Mouse (Mus musculus) C2C12 (cell line): ENCODE data around the gene Acad10.

ENCODE experiments used
- CTCF ChIP-seq: IDR thresholded peaks from one replicate; pipeline ENCODE4 v1.5.1; 2011; ENCODE audit not compliant: control insufficient read depth, insufficient read depth, insufficient read length
- MYOD1 ChIP-seq: IDR thresholded peaks from one replicate; pipeline ENCODE4 v1.6.1; 2011; ENCODE audit warnings: low read depth; ENCODE audit not compliant: control insufficient read depth, insufficient read length
- USF1 ChIP-seq: IDR thresholded peaks from one replicate; pipeline ENCODE4 v1.6.1; 2011; ENCODE audit warnings: low read depth, mild to moderate bottlenecking, control low read depth, moderate library complexity

DNA sequence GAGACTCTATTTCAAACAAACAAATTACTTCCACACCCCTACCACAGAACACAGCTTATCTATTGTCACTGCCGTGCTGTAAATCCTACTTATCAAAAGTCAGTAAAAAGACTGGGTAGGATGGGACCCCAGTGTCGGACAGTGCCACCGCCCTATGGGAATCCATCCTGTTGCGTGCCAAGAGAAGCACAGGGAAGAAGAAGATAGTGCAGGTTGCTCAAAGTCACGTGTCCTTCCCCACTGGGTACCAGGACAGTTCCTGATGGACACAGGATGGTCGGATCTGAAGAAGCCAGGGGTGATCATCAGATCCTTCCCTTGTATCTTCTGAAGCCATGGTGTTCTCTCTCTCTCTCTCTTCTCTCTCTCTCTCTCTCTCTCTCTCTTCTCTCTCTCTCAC, 64.6 kb downstream of the Acad10 start:
- TF ChIP-seq CTCF = no peak
- no peak for TF ChIP-seq MYOD1
- no peak for TF ChIP-seq USF1
